Mouse (Mus musculus) midbrain, embryonic 11.5 days (tissue): Measurements from ENCODE around the gene Plscr3. TPM values are rescaled to one million over a fixed set of nuclear protein-coding genes. Genes with fewer than 3 reads are reported as not detected.

Experiments
- ATAC-seq: fragments of 200-750 bp; cut with Nextera tagmentation; 2 replicates; pipeline ENCODE4 v1.8.0; 2017; ENCODE audit warnings: moderate TSS enrichment, moderate library complexity; ENCODE audit not compliant: low FRiP score
- DNase-seq: peaks from one replicate; pipeline ENCODE4 v3.0.0; 2015; ENCODE audit warnings: low spot score; ENCODE audit errors: missing footprints
- H3K27ac ChIP-seq: fragments of 300-500 bp; sonication (generic); 2 replicates; pipeline ENCODE4 v1.5.1; 2014; ENCODE audit warnings: low read depth, low read length
- H3K27me3 ChIP-seq: fragments of 300-500 bp; sonication (generic); 2 replicates; pipeline ENCODE4 v1.6.1; 2014; ENCODE audit warnings: mild to moderate bottlenecking, low read length, moderate library complexity, mixed read lengths; ENCODE audit not compliant: control insufficient read depth, insufficient read depth
- H3K36me3 ChIP-seq: fragments of 300-500 bp; sonication (generic); 2 replicates; pipeline ENCODE4 v1.6.1; 2014; ENCODE audit warnings: mild to moderate bottlenecking, low read length, moderate library complexity, mixed read lengths; ENCODE audit not compliant: control insufficient read depth, insufficient read depth
- H3K4me1 ChIP-seq: fragments of 300-500 bp; sonication (generic); 2 replicates; pipeline ENCODE4 v1.6.1; 2014; ENCODE audit warnings: low read length; ENCODE audit not compliant: control insufficient read depth, insufficient read depth
- H3K4me2 ChIP-seq: fragments of 300-500 bp; sonication (generic); 2 replicates; pipeline ENCODE4 v1.6.1; 2014; ENCODE audit warnings: mild to moderate bottlenecking, moderate library complexity
- H3K4me3 ChIP-seq: fragments of 300-500 bp; sonication (generic); 2 replicates; pipeline ENCODE4 v1.5.1; 2014; ENCODE audit warnings: low read depth, low read length
- H3K9ac ChIP-seq: fragments of 300-500 bp; sonication (generic); 2 replicates; pipeline ENCODE4 v1.6.1; 2014; ENCODE audit warnings: low read length
- H3K9me3 ChIP-seq: fragments of 300-500 bp; sonication (generic); 2 replicates; pipeline ENCODE4 v1.6.1; 2016; ENCODE audit warnings: low read length; ENCODE audit not compliant: control insufficient read depth
- WGBS: fragments of 180-500 bp; shearing (Covaris S2); extraction: QIAGEN DNeasy Blood & Tissue Kit; methylation state at CpG from one replicate; pipeline ENCODE4 v1.1.7; 2014; 5-methylcytosine and 5-hydroxymethylcytosine counted together
- polyA plus RNA-seq: library from polyadenylated mRNA; unstranded; fragments of >200 nt; fragmentation: Nextera tagmentation; extraction: Ambion mirVana; gene quantifications from 2 replicates; pipeline ENCODE4 v1.2.1, GENCODE M21; 2014

The Plscr3 gene
- 61.7 and 65.3 TPM in 2 replicates for polyA plus RNA-seq

GRCm38 (mm10) chr11:69846198-69846680 is at the start of gene Plscr3:
Plscr3 (plus strand) TSS chr11:69846376.
- Histone ChIP-seq H3K4me3 (peak within 1 kb of the TSS; percentile 57), H3K36me3 (peaks cover 2% of the 10 kb centered on the region; the same call in 1 of the 2 replicates), H3K27ac (peak within 1 kb of the TSS; percentile 94), H3K4me2 (peak within 1 kb of the TSS; percentile 71), H3K9ac (peak within 1 kb of the TSS; percentile 78), H3K27me3 (no peaks in the 10 kb centered on the region), H3K4me1 (peaks cover 16% of the 10 kb centered on the region; the same call in 1 of the 2 replicates), H3K9me3 (no peaks in the 10 kb centered on the region)
- WGBS: 0% methylated on average over 37 of the region's 38 CpGs
- peak; percentile 99 for DNase-seq
- ATAC-seq: peak; percentile 95

GRCm38 (mm10) chr11:69797924-69798323 is 48.3 kb upstream of the Plscr3 start:
- ATAC-seq (no peak), DNase-seq (no peak)
- no peaks in the 10 kb centered on the region for H3K36me3 ChIP-seq
- H3K4me1 ChIP-seq: peaks cover 38% of the 10 kb centered on the region
- WGBS: 79% methylated on average over 7 of the region's 7 CpGs
- H3K9ac ChIP-seq: no peak overlapping the region
- H3K9me3 ChIP-seq: no peaks in the 10 kb centered on the region
- H3K4me2 ChIP-seq: no peak overlapping the region
- H3K27me3 ChIP-seq: peaks cover 31% of the 10 kb centered on the region
- H3K27ac ChIP-seq: no peak overlapping the region
- no peak overlapping the region for H3K4me3 ChIP-seq

GRCm38 (mm10) chr11:69799394-69800137 is 46.6 kb upstream of the Plscr3 start:
- Histone ChIP-seq H3K4me1 (peaks cover 54% of the 10 kb centered on the region), H3K4me3 (peak overlapping the region; percentile 43), H3K36me3 (no peaks in the 10 kb centered on the region), H3K27ac (peak overlapping the region; percentile 67), H3K9ac (peak overlapping the region; percentile 76), H3K4me2 (peak overlapping the region; percentile 92), H3K9me3 (no peaks in the 10 kb centered on the region), H3K27me3 (peaks cover 44% of the 10 kb centered on the region)
- ATAC-seq: no peak
- WGBS: 32% methylated on average over 10 of the region's 12 CpGs
- DNase-seq: peak; percentile 91

DNA sequence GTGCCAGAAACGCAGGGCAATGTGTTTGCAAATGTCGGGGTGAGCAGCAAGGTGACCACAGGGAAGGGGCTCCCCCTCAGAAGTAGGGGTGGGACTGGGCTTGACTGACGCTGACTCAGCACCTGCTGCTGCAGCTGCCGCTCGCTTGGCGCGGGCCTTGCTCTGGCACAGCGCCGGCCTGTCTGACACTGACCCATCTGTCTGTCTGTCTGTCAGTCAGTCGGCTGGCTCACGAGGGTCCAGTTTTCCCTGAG is 46.1 kb upstream of the Plscr3 start:
- peaks cover 55% of the 10 kb centered on the region for H3K4me1 ChIP-seq
- peaks cover 49% of the 10 kb centered on the region for H3K27me3 ChIP-seq
- DNase-seq: no peak
- no peaks in the 10 kb centered on the region for H3K36me3 ChIP-seq
- H3K9ac ChIP-seq: peak overlapping the region; percentile 76
- H3K27ac ChIP-seq: peak overlapping the region; percentile 49; the same call in 1 of the 2 replicates
- WGBS: under 1% methylated on average over 11 of the region's 11 CpGs
- H3K4me3 ChIP-seq: peak overlapping the region; percentile 43
- H3K9me3 ChIP-seq: no peaks in the 10 kb centered on the region
- peak overlapping the region; percentile 92 for H3K4me2 ChIP-seq
- peak; percentile 9 for ATAC-seq

GRCm38 (mm10) chr11:69800392-69801197 is 45.6 kb upstream of the Plscr3 start:
- Histone ChIP-seq H3K27ac (peak overlapping the region; percentile 49), H3K9me3 (no peaks in the 10 kb centered on the region), H3K27me3 (peaks cover 55% of the 10 kb centered on the region), H3K9ac (peak overlapping the region; percentile 76), H3K4me2 (peak overlapping the region; percentile 92), H3K4me1 (peaks cover 54% of the 10 kb centered on the region), H3K4me3 (peak overlapping the region; percentile 43), H3K36me3 (no peaks in the 10 kb centered on the region)
- ATAC-seq (peak; percentile 76), DNase-seq (peak; percentile 99)
- WGBS: under 1% methylated on average over 36 of the region's 36 CpGs

- no peaks in the 10 kb centered on the region for H3K36me3 ChIP-seq
- peak within 1 kb of the TSS; percentile 76 for H3K9ac ChIP-seq
- peak; percentile 89 for DNase-seq
- H3K4me1 ChIP-seq: peaks cover 51% of the 10 kb centered on the region
- ATAC-seq: no peak
- H3K9me3 ChIP-seq: no peaks in the 10 kb centered on the region
- 2% methylated on average over 33 of the region's 33 CpGs for WGBS
- peaks cover 57% of the 10 kb centered on the region for H3K27me3 ChIP-seq
- peak within 1 kb of the TSS; percentile 49 for H3K27ac ChIP-seq
- peak within 1 kb of the TSS; percentile 92 for H3K4me2 ChIP-seq
- peak within 1 kb of the TSS; percentile 44 for H3K4me3 ChIP-seq
Measured at GRCm38 (mm10) chr11:69801379-69801977, 44.7 kb upstream of the Plscr3 start, which contains the start of gene Fgf11. Fgf11 (minus strand) TSS chr11:69801857.

GRCm38 (mm10) chr11:69802648-69803105 is 43.5 kb upstream of the Plscr3 start:
- Histone ChIP-seq H3K9ac (peak overlapping the region; percentile 66), H3K27me3 (peaks cover 51% of the 10 kb centered on the region), H3K4me3 (peak overlapping the region; percentile 44), H3K4me2 (peak overlapping the region; percentile 92), H3K4me1 (peaks cover 51% of the 10 kb centered on the region), H3K27ac (no peak overlapping the region), H3K9me3 (no peaks in the 10 kb centered on the region), H3K36me3 (no peaks in the 10 kb centered on the region)
- ATAC-seq: no peak
- DNase-seq: peak; percentile 97
- under 1% methylated on average over 29 of the region's 33 CpGs for WGBS

- no peak for ATAC-seq
- Histone ChIP-seq H3K27ac (no peak overlapping the region), H3K4me3 (peak overlapping the region; percentile 44), H3K4me1 (peaks cover 51% of the 10 kb centered on the region), H3K4me2 (peak overlapping the region; percentile 92), H3K27me3 (peaks cover 51% of the 10 kb centered on the region), H3K9me3 (no peaks in the 10 kb centered on the region), H3K36me3 (no peaks in the 10 kb centered on the region), H3K9ac (peak overlapping the region; percentile 61)
- 1% methylated on average over 12 of the region's 12 CpGs for WGBS
- no peak for DNase-seq
Measured at GRCm38 (mm10) chr11:69803328-69803727, 42.8 kb upstream of the Plscr3 start.
